Mouse (Mus musculus): ENCODE data around the gene Fbxo42. TPM values are rescaled to one million over a fixed set of nuclear protein-coding genes. Genes with fewer than 3 reads are reported as not detected.

Gene Fbxo42
- polyA plus RNA-seq, 1 experiment from 2014 or later = 25.5 TPM

DNA sequence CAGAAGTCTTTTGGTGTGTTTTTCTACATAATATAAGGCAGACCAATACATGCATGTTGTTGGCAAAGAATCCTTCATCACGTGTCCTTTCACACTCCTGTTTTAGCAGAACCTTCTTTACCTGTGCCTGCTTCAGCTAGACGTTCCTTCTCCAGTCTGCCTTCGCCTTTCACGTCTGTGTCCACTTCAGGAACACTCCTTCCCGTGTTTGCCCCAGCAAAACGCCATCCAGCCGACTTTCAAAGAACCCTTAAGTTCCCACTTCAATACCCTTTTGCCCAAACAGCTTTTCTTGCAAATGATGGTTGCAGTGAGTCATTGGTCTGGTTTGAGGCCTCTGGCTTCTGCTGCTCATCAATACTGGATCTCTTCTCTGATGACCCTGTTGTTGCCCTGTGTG lies 43.6 kb downstream of the Fbxo42 start:
- H3K9ac ChIP-seq (ENCODE audit: low read depth, low read length) = no peak overlapping the region
- H3K27ac ChIP-seq (ENCODE audit: low read length) = no peak overlapping the region
- H3K4me2 ChIP-seq (ENCODE audit: low read length) = no peak overlapping the region
- H3K9me3 ChIP-seq (replicated peaks; ENCODE audit: control insufficient read depth, low read length, poor library complexity, severe bottlenecking) = no peaks in the 10 kb centered on the region
- H3K27me3 ChIP-seq (ENCODE audit: control insufficient read depth, insufficient read depth, low read depth, low read length) = no peaks in the 10 kb centered on the region
- WGBS = 93% methylated on average over 7 of the region's 7 CpGs
- peaks cover 12% of the 10 kb centered on the region; the same call in 1 of the 2 replicates for H3K36me3 ChIP-seq (ENCODE audit: control insufficient read depth, insufficient read depth, low read length)
- no peaks in the 10 kb centered on the region for H3K4me1 ChIP-seq (ENCODE audit: control insufficient read depth, insufficient read depth, low read length)
- H3K4me3 ChIP-seq (ENCODE audit: low read depth, low read length) = no peak overlapping the region
- ATAC-seq = no peak

- Histone ChIP-seq H3K4me1 (ENCODE audit: control insufficient read depth, insufficient read depth, low read length) (no peaks in the 10 kb centered on the region), H3K4me2 (ENCODE audit: low read length) (no peak overlapping the region), H3K27me3 (ENCODE audit: control insufficient read depth, insufficient read depth, low read depth, low read length) (no peaks in the 10 kb centered on the region), H3K9me3 (replicated peaks; ENCODE audit: control insufficient read depth, low read length, poor library complexity, severe bottlenecking) (no peaks in the 10 kb centered on the region), H3K4me3 (ENCODE audit: low read depth, low read length) (no peak overlapping the region), H3K9ac (ENCODE audit: low read depth, low read length) (no peak overlapping the region), H3K27ac (ENCODE audit: low read length) (no peak overlapping the region), H3K36me3 (ENCODE audit: control insufficient read depth, insufficient read depth, low read length) (peaks cover 27% of the 10 kb centered on the region)
- ATAC-seq = no peak
- WGBS = 92% methylated on average over 6 of the region's 6 CpGs
Measured at GRCm38 (mm10) chr4:141194553-141194952, 46.8 kb downstream of the Fbxo42 start.

DNA sequence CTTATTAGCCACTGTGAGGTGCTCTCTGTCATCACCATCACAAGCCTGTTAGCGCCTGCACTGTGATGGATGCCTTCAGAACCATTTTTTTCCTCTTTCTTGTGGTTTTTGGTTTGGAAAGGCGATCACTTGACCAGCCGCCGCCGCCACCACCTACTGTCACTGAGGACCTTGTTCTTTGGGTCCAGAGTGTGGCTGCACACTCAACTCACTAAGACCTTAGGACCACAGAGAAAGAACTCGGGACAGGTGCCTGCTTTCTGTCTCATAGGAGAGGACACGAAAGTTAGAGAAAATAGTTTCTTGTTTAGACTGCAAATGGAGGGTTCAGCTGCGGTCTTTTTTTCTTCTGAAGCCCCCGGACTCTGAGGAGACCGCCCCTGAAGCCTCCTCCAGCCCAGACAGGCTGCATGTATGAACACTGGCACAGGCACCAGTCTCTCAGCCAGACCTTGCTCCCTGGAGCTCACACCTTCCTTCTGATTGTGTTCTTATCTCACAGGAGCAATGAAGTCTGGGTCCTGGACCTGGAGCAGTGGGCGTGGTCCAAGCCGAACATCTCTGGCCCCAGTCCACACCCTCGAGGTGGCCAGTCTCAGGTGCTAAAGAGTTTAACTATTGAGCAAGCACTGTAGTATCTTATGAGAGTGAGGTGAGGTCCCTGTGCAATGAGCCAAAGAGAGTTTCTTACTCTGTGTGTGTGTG lies 49.4 kb downstream of the Fbxo42 start:
- Histone ChIP-seq H3K27me3 (ENCODE audit: control insufficient read depth, insufficient read depth, low read depth, low read length) (no peaks in the 10 kb centered on the region), H3K4me2 (ENCODE audit: low read length) (no peak overlapping the region), H3K27ac (ENCODE audit: low read length) (no peak overlapping the region), H3K36me3 (ENCODE audit: control insufficient read depth, insufficient read depth, low read length) (peaks cover 41% of the 10 kb centered on the region), H3K9me3 (replicated peaks; ENCODE audit: control insufficient read depth, low read length, poor library complexity, severe bottlenecking) (no peaks in the 10 kb centered on the region), H3K9ac (ENCODE audit: low read depth, low read length) (no peak overlapping the region), H3K4me3 (ENCODE audit: low read depth, low read length) (no peak overlapping the region), H3K4me1 (ENCODE audit: control insufficient read depth, insufficient read depth, low read length) (no peaks in the 10 kb centered on the region)
- WGBS = 97% methylated on average over 13 of the region's 13 CpGs
- no peak for ATAC-seq

- H3K9me3 ChIP-seq (replicated peaks; ENCODE audit: control insufficient read depth, low read length, poor library complexity, severe bottlenecking) = no peaks in the 10 kb centered on the region
- no peaks in the 10 kb centered on the region for H3K4me1 ChIP-seq (ENCODE audit: control insufficient read depth, insufficient read depth, low read length)
- H3K27me3 ChIP-seq (ENCODE audit: control insufficient read depth, insufficient read depth, low read depth, low read length) = no peaks in the 10 kb centered on the region
- H3K36me3 ChIP-seq (ENCODE audit: control insufficient read depth, insufficient read depth, low read length) = peaks cover 44% of the 10 kb centered on the region
- no peak overlapping the region for H3K4me3 ChIP-seq (ENCODE audit: low read depth, low read length)
- no peak overlapping the region for H3K4me2 ChIP-seq (ENCODE audit: low read length)
- WGBS = 88% methylated on average over 11 of the region's 13 CpGs
- H3K27ac ChIP-seq (ENCODE audit: low read length) = no peak overlapping the region
- no peak overlapping the region for H3K9ac ChIP-seq (ENCODE audit: low read depth, low read length)
- no peak for ATAC-seq
Measured at GRCm38 (mm10) chr4:141197686-141198035, 49.9 kb downstream of the Fbxo42 start.

- peaks cover 35% of the 10 kb centered on the region for H3K36me3 ChIP-seq (ENCODE audit: control insufficient read depth, insufficient read depth, low read length)
- no peak overlapping the region for H3K9ac ChIP-seq (ENCODE audit: low read depth, low read length)
- no peaks in the 10 kb centered on the region for H3K27me3 ChIP-seq (ENCODE audit: control insufficient read depth, insufficient read depth, low read depth, low read length)
- H3K9me3 ChIP-seq (replicated peaks; ENCODE audit: control insufficient read depth, low read length, poor library complexity, severe bottlenecking) = no peaks in the 10 kb centered on the region
- H3K27ac ChIP-seq (ENCODE audit: low read length) = no peak overlapping the region
- H3K4me2 ChIP-seq (ENCODE audit: low read length) = no peak overlapping the region
- ATAC-seq = no peak
- WGBS = 85% methylated on average over 11 of the region's 11 CpGs
- H3K4me3 ChIP-seq (ENCODE audit: low read depth, low read length) = no peak overlapping the region
- H3K4me1 ChIP-seq (ENCODE audit: control insufficient read depth, insufficient read depth, low read length) = no peaks in the 10 kb centered on the region
Measured at GRCm38 (mm10) chr4:141200906-141201305, 53.2 kb downstream of the Fbxo42 start.

GRCm38 (mm10) chr4:141202192-141202591 lies 54.5 kb downstream of the Fbxo42 start:
- Histone ChIP-seq H3K27ac (ENCODE audit: low read length) (no peak overlapping the region), H3K9ac (ENCODE audit: low read depth, low read length) (no peak overlapping the region), H3K4me1 (ENCODE audit: control insufficient read depth, insufficient read depth, low read length) (no peaks in the 10 kb centered on the region), H3K36me3 (ENCODE audit: control insufficient read depth, insufficient read depth, low read length) (peaks cover 30% of the 10 kb centered on the region), H3K27me3 (ENCODE audit: control insufficient read depth, insufficient read depth, low read depth, low read length) (no peaks in the 10 kb centered on the region), H3K9me3 (replicated peaks; ENCODE audit: control insufficient read depth, low read length, poor library complexity, severe bottlenecking) (no peaks in the 10 kb centered on the region), H3K4me2 (ENCODE audit: low read length) (no peak overlapping the region), H3K4me3 (ENCODE audit: low read depth, low read length) (no peak overlapping the region)
- no peak for ATAC-seq
- 95% methylated on average over 6 of the region's 6 CpGs for WGBS

- WGBS = 66% methylated on average over 4 of the region's 4 CpGs
- Histone ChIP-seq H3K4me2 (ENCODE audit: low read length) (no peak overlapping the region), H3K9me3 (replicated peaks; ENCODE audit: control insufficient read depth, low read length, poor library complexity, severe bottlenecking) (no peaks in the 10 kb centered on the region), H3K36me3 (ENCODE audit: control insufficient read depth, insufficient read depth, low read length) (peaks cover 18% of the 10 kb centered on the region), H3K4me1 (ENCODE audit: control insufficient read depth, insufficient read depth, low read length) (no peaks in the 10 kb centered on the region), H3K27me3 (ENCODE audit: control insufficient read depth, insufficient read depth, low read depth, low read length) (no peaks in the 10 kb centered on the region), H3K4me3 (ENCODE audit: low read depth, low read length) (no peak overlapping the region), H3K9ac (ENCODE audit: low read depth, low read length) (no peak overlapping the region), H3K27ac (ENCODE audit: low read length) (no peak overlapping the region)
- peak; percentile 45; the same call in 1 of the 2 replicates for ATAC-seq
Measured at GRCm38 (mm10) chr4:141204580-141205061, 56.9 kb downstream of the Fbxo42 start.

- no peak for ATAC-seq
- H3K36me3 ChIP-seq (ENCODE audit: control insufficient read depth, insufficient read depth, low read length) = peaks cover 6% of the 10 kb centered on the region
- no peak overlapping the region for H3K4me3 ChIP-seq (ENCODE audit: low read depth, low read length)
- no peaks in the 10 kb centered on the region for H3K9me3 ChIP-seq (replicated peaks; ENCODE audit: control insufficient read depth, low read length, poor library complexity, severe bottlenecking)
- H3K27ac ChIP-seq (ENCODE audit: low read length) = no peak overlapping the region
- H3K4me1 ChIP-seq (ENCODE audit: control insufficient read depth, insufficient read depth, low read length) = no peaks in the 10 kb centered on the region
- H3K27me3 ChIP-seq (ENCODE audit: control insufficient read depth, insufficient read depth, low read depth, low read length) = no peaks in the 10 kb centered on the region
- no peak overlapping the region for H3K4me2 ChIP-seq (ENCODE audit: low read length)
- H3K9ac ChIP-seq (ENCODE audit: low read depth, low read length) = no peak overlapping the region
- WGBS = 95% methylated on average over 5 of the region's 5 CpGs
Measured at GRCm38 (mm10) chr4:141207081-141207480, 59.4 kb downstream of the Fbxo42 start.

GRCm38 (mm10) chr4:141210524-141211219 lies 63.0 kb downstream of the Fbxo42 start:
- no peaks in the 10 kb centered on the region for H3K36me3 ChIP-seq (ENCODE audit: control insufficient read depth, insufficient read depth, low read length)
- ATAC-seq = peak; percentile 27; the same call in 1 of the 2 replicates
- peak overlapping the region; percentile 33 for H3K4me3 ChIP-seq (ENCODE audit: low read depth, low read length)
- 0 out of 2 replicates have a peak overlapping the region, but pooled peaks have one; percentile 63 for H3K27ac ChIP-seq (ENCODE audit: low read length)
- H3K4me2 ChIP-seq (ENCODE audit: low read length) = peak overlapping the region; percentile 48
- 75% methylated on average over 14 of the region's 14 CpGs for WGBS
- 0 out of 2 replicates have a peak overlapping the region, but pooled peaks have one; percentile 15 for H3K9ac ChIP-seq (ENCODE audit: low read depth, low read length)
- no peaks in the 10 kb centered on the region for H3K9me3 ChIP-seq (replicated peaks; ENCODE audit: control insufficient read depth, low read length, poor library complexity, severe bottlenecking)
- H3K4me1 ChIP-seq (ENCODE audit: control insufficient read depth, insufficient read depth, low read length) = peaks cover 17% of the 10 kb centered on the region
- H3K27me3 ChIP-seq (ENCODE audit: control insufficient read depth, insufficient read depth, low read depth, low read length) = no peaks in the 10 kb centered on the region
